Mouse (Mus musculus) CH12.LX (cell line): ENCODE data around the gene Lhfp. TPM values are rescaled to one million over a fixed set of nuclear protein-coding genes. Genes with fewer than 3 reads are reported as not detected.

Experiments used
- DNase-seq: peaks from one replicate; pipeline ENCODE4 v3.0.0-alpha.2; 2013; ENCODE audit errors: extremely low read depth
- H3K27ac ChIP-seq: 2 replicates; pipeline ENCODE4 v1.5.1; 2012; ENCODE audit warnings: low read depth, mild to moderate bottlenecking, control low read depth, moderate library complexity; ENCODE audit not compliant: insufficient read depth
- H3K27me3 ChIP-seq: replicated peaks from 2 replicates; pipeline ENCODE3; 2012; ENCODE audit warnings: inconsistent platforms
- H3K36me3 ChIP-seq, 2 experiments: replicated peaks in 1 of 2; 2 replicates each; pipeline versions ENCODE3 to v1.6.1; 2012; ENCODE audit warnings: inconsistent platforms in 1 of 2, low read length in 1 of 2, mild to moderate bottlenecking in 1 of 2, mixed read lengths in 1 of 2, moderate library complexity in 1 of 2; ENCODE audit not compliant: control insufficient read depth in 1 of 2, insufficient read depth in 1 of 2
- H3K4me1 ChIP-seq, 2 experiments: 2 replicates each; pipeline ENCODE4 v1.6.1; 2012; ENCODE audit warnings: inconsistent platforms in 1 of 2, moderate library complexity in 1 of 2; ENCODE audit not compliant: insufficient read depth in 2 of 2, control insufficient read depth in 1 of 2
- H3K4me2 ChIP-seq: 2 replicates; pipeline ENCODE4 v1.6.1; 2012; ENCODE audit warnings: low read depth, mild to moderate bottlenecking, control low read depth; ENCODE audit not compliant: poor library complexity, insufficient read depth, severe bottlenecking
- H3K4me3 ChIP-seq, 3 experiments: fragments of 150-350 bp in 1 of 3; sonication (generic) in 1 of 3; replicated peaks in 1 of 3; 2 replicates each; pipeline versions ENCODE3 to v1.5.1; 2011 to 2012; ENCODE audit warnings: low read depth in 2 of 3, low read length in 2 of 3, mild to moderate bottlenecking in 2 of 3, moderate library complexity in 2 of 3, control low read depth in 1 of 3, improper control_type of control experiment in 1 of 3, inconsistent platforms in 1 of 3, mixed read lengths in 1 of 3; ENCODE audit not compliant: poor library complexity in 1 of 3
- H3K79me2 ChIP-seq: replicated peaks from 2 replicates; pipeline ENCODE4 v1.6.1; 2012; ENCODE audit warnings: mild to moderate bottlenecking, moderate library complexity; ENCODE audit not compliant: control insufficient read depth, poor library complexity, insufficient read depth, severe bottlenecking; ENCODE audit errors: extremely low read depth
- H3K9ac ChIP-seq: 2 replicates; pipeline ENCODE4 v1.6.1; 2012; ENCODE audit warnings: low read depth, mild to moderate bottlenecking, control low read depth, moderate library complexity; ENCODE audit not compliant: insufficient read depth
- H3K9me3 ChIP-seq: replicated peaks from 2 replicates; pipeline ENCODE3; 2012; ENCODE audit warnings: low read length, inconsistent platforms, mixed read lengths
- BHLHE40 ChIP-seq: IDR thresholded peaks from 2 replicates; pipeline ENCODE4 v1.6.1; 2011; ENCODE audit warnings: mild to moderate bottlenecking, low read depth, low read length, improper control_type of control experiment
- CHD2 ChIP-seq: IDR thresholded peaks from 2 replicates; pipeline ENCODE4 v1.6.1; 2011; ENCODE audit warnings: low read length, improper control_type of control experiment
- E2F4 ChIP-seq: IDR thresholded peaks from 2 replicates; pipeline ENCODE4 v1.6.1; 2011; ENCODE audit warnings: low read depth, low read length, improper control_type of control experiment; ENCODE audit not compliant: insufficient replicate concordance
- ELF1 ChIP-seq: IDR thresholded peaks from 2 replicates; pipeline ENCODE4 v1.6.1; 2014; ENCODE audit warnings: low read depth, mild to moderate bottlenecking, inconsistent platforms, low read length, improper control_type of control experiment
- EP300 ChIP-seq: IDR thresholded peaks from 2 replicates; pipeline ENCODE4 v1.6.1; 2011; ENCODE audit warnings: low read length, improper control_type of control experiment
- HCFC1 ChIP-seq: IDR thresholded peaks from 2 replicates; pipeline ENCODE4 v1.6.1; 2012; ENCODE audit warnings: low read depth, mild to moderate bottlenecking, inconsistent platforms, low read length, improper control_type of control experiment
- JUND ChIP-seq: conservative IDR thresholded peaks from 2 replicates; pipeline ENCODE4 v1.6.1; 2011; ENCODE audit warnings: low read depth, low read length, improper control_type of control experiment
- MAFK ChIP-seq: IDR thresholded peaks from 2 replicates; pipeline ENCODE4 v1.6.1; 2011; ENCODE audit warnings: low read length, improper control_type of control experiment; ENCODE audit not compliant: insufficient replicate concordance
- MAX ChIP-seq: IDR thresholded peaks from 2 replicates; pipeline ENCODE4 v1.6.1; 2011; ENCODE audit warnings: low read length, improper control_type of control experiment
- MEF2A ChIP-seq: IDR thresholded peaks from 2 replicates; pipeline ENCODE4 v1.6.1; 2014; ENCODE audit warnings: low read depth, mild to moderate bottlenecking, inconsistent platforms, low read length, improper control_type of control experiment, borderline replicate concordance
- MXI1 ChIP-seq: IDR thresholded peaks from 2 replicates; pipeline ENCODE4 v1.6.1; 2011; ENCODE audit warnings: mild to moderate bottlenecking, low read depth, low read length, improper control_type of control experiment
- MYC ChIP-seq: IDR thresholded peaks from 2 replicates; pipeline ENCODE4 v1.6.1; 2011; ENCODE audit warnings: low read depth, mild to moderate bottlenecking, improper control_type of control experiment, low read length
- PAX5 ChIP-seq: IDR thresholded peaks from 2 replicates; pipeline ENCODE4 v1.6.1; 2012; ENCODE audit warnings: low read length, inconsistent platforms, mixed read lengths
- POLR2A ChIP-seq: IDR thresholded peaks from 2 replicates; pipeline ENCODE4 v1.6.1; 2011; ENCODE audit warnings: low read depth, mild to moderate bottlenecking, improper control_type of control experiment, low read length
- RCOR1 ChIP-seq: conservative IDR thresholded peaks from 2 replicates; pipeline ENCODE4 v1.6.1; 2012; ENCODE audit warnings: low read depth, mild to moderate bottlenecking, inconsistent platforms, low read length, improper control_type of control experiment
- SMC3 ChIP-seq: IDR thresholded peaks from 2 replicates; pipeline ENCODE4 v1.6.1; 2011; ENCODE audit warnings: low read depth, low read length, improper control_type of control experiment
- UBTF ChIP-seq: IDR thresholded peaks from 2 replicates; pipeline ENCODE4 v1.6.1; 2012; ENCODE audit warnings: low read depth, mild to moderate bottlenecking, inconsistent platforms, low read length, improper control_type of control experiment, moderate library complexity
- USF1 ChIP-seq: IDR thresholded peaks from 2 replicates; pipeline ENCODE4 v1.6.1; 2014; ENCODE audit warnings: low read depth, mild to moderate bottlenecking, inconsistent platforms, low read length, improper control_type of control experiment
- ZC3H11A ChIP-seq: IDR thresholded peaks from 2 replicates; pipeline ENCODE4 v1.6.1; 2012; ENCODE audit warnings: low read depth, mild to moderate bottlenecking, inconsistent platforms, low read length, improper control_type of control experiment
- ZMIZ1 ChIP-seq: IDR thresholded peaks from 2 replicates; pipeline ENCODE4 v1.6.1; 2012; ENCODE audit warnings: low read depth, mild to moderate bottlenecking, inconsistent platforms, low read length, improper control_type of control experiment
- dilution Hi-C: fragments of 300-500 bp; cut with MboI; formaldehyde crosslinking; loops from 2 replicates; pipeline ENCODE4 v1.14.3; 2020; ENCODE audit warnings: low sequenced_read_pairs; ENCODE audit not compliant: extremely low pct_unique_long_range_greater_than_20kb, extremely low pct_ligation_motif_present
- in situ Hi-C: fragments of 300-500 bp; cut with MboI; formaldehyde crosslinking; loops from 3 replicates; pipeline ENCODE4 v1.14.3; 2019; ENCODE audit warnings: low sequenced_read_pairs, low pct_ligation_motif_present, low pct_unique_long_range_greater_than_20kb, mixed read lengths
- polyA plus RNA-seq: library from polyadenylated mRNA; unstranded; fragments of >175 nt; gene quantifications from 2 replicates; pipeline ENCODE4 v1.2.1, GENCODE M21; 2012; ENCODE audit warnings: low read depth; ENCODE audit not compliant: insufficient read length
- total RNA-seq, 2 experiments: library from RNA; depleted of rRNA; stranded (reverse); fragments of 300-350 nt in 1 of 2; fragments of >200 nt in 1 of 2; gene quantifications; 2 replicates each; pipeline ENCODE4 v1.2.3; 2012 to 2014

Lhfp gene
- total and polyA plus RNA-seq, 3 experiments: not detected

DNA sequence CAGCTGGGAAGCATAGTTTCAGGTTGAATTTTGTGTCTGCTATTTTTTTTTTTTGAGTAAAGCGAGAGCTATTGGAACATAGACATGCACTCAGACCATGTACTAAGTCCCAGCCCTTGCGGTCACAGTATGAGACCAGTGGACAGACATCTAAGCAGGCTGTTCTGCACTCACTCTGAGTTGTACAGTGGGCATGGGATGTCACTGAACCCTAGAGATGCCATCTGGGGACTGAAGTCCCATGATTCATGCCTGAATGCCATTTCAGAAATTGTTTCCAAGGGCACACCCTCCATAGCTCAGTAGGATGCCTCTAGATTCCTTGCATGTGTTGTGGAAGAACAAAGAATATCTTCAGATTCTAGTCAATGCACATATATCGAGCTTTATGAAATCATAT lies 164.4 kb downstream of the Lhfp start:
- H3K4me2 ChIP-seq: no peak overlapping the region
- dilution Hi-C loops: no loop called here

DNA sequence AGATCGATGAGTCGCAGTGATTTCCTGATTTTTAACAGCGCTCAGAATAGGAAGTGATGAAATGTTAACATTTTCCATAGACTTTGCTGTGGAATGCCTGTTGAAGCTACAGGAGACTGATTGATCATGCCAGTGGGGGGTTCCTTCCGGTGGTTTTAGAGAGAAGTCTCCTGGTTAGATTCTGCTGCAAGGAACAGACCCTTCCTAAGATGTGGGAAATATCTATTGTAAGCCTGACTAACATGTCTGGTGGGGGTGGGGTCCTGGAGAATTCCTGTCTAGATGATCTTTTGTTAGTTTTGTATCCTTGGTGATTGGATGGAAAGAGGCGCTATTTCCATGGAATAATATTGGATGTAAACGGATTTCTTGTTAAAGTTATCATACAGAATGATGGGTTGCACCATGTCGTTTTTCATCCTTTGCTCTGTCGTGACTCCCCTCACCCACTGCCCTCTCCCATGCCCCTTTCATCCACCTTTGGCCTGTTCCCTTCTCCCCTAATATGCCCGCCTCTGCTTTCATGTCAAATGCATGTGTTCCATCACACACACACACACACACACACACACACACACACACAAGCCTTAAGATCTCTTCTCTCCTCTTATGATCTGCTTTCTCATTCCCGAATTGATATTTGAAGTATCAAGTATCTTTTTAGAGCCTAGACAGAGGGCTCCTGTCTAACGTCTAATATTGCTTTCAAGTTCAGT lies 165.3 kb downstream of the Lhfp start:
- Histone ChIP-seq H3K4me1 (no peaks in the 10 kb centered on the region), H3K9me3 (no peaks in the 10 kb centered on the region), H3K79me2 (no peaks in the 10 kb centered on the region), H3K4me2 (no peak overlapping the region), H3K27me3 (no peaks in the 10 kb centered on the region), H3K27ac (no peak overlapping the region)
- dilution Hi-C loops (no loop called here), in situ Hi-C loops (no loop called here)
- no peak for DNase-seq
- TF ChIP-seq MAX: no peak
- no peak for TF ChIP-seq CHD2
- TF ChIP-seq JUND: no peak
- TF ChIP-seq MAFK: no peak
- TF ChIP-seq UBTF: no peak
- TF ChIP-seq ELF1: no peak
- no peak for TF ChIP-seq MEF2A
- TF ChIP-seq RCOR1: no peak
- TF ChIP-seq PAX5: no peak
- TF ChIP-seq MYC: no peak
- TF ChIP-seq EP300: no peak
- TF ChIP-seq E2F4: no peak
- no peak for TF ChIP-seq ZC3H11A
- TF ChIP-seq HCFC1: no peak
- no peak for TF ChIP-seq MXI1
- TF ChIP-seq ZMIZ1: no peak
- TF ChIP-seq BHLHE40: no peak
- no peak for TF ChIP-seq USF1
- no peak for TF ChIP-seq SMC3
- TF ChIP-seq, all 38 proteins: peak for 0
- no peak overlapping the region for H3K4me3 ChIP-seq
- H3K36me3 ChIP-seq: no peaks in the 10 kb centered on the region
- H3K9ac ChIP-seq: no peak overlapping the region

More for the DNA sequence above, 164.4 kb downstream of the Lhfp start:
- H3K36me3 ChIP-seq: no peaks in the 10 kb centered on the region
- no peak overlapping the region for H3K27ac ChIP-seq
- H3K4me1 ChIP-seq: 0 out of 4 replicates have a peak, but pooled peaks cover 0 to 3% of the 10 kb centered on the region in 2 experiments
- in situ Hi-C loops: no loop called here
- no peaks in the 10 kb centered on the region for H3K79me2 ChIP-seq
- no peaks in the 10 kb centered on the region for H3K9me3 ChIP-seq
- DNase-seq: no peak
- no peaks in the 10 kb centered on the region for H3K27me3 ChIP-seq
- TF ChIP-seq POLR2A: no peak
- TF ChIP-seq SMC3: no peak
- no peak overlapping the region for H3K9ac ChIP-seq
- H3K4me3 ChIP-seq: no peak overlapping the region
